Mouse (Mus musculus) brain, embryonic 14.5 days (tissue): ENCODE data around the gene Fan1. TPM values are rescaled to one million over a fixed set of nuclear protein-coding genes. Genes with fewer than 3 reads are reported as not detected.

Experiments
- DNase-seq: peaks from one replicate; pipeline ENCODE4 v3.0.0-alpha.2; 2011; ENCODE audit warnings: low read depth
- CTCF ChIP-seq: fragments of 200-500 bp; IDR thresholded peaks from 2 replicates; pipeline ENCODE4 v1.5.1; 2012; ENCODE audit warnings: inconsistent platforms, mild to moderate bottlenecking, moderate library complexity, borderline replicate concordance; ENCODE audit not compliant: insufficient read depth, insufficient read length; ENCODE audit errors: extremely low read depth
- POLR2A ChIP-seq: fragments of 200-500 bp; IDR thresholded peaks from 2 replicates; pipeline ENCODE4 v1.6.1; 2012; ENCODE audit warnings: mild to moderate bottlenecking, inconsistent platforms, borderline replicate concordance; ENCODE audit not compliant: poor library complexity, insufficient read depth, insufficient read length, severe bottlenecking; ENCODE audit errors: extremely low read depth
- polyA plus RNA-seq: library from polyadenylated mRNA; depleted of rRNA; stranded (reverse); fragments of >200 nt; gene quantifications from 2 replicates; pipeline ENCODE4 v1.2.3, GENCODE M21; 2012

Fan1 gene
- polyA plus RNA-seq, 1 experiment: 4.5 TPM

DNA sequence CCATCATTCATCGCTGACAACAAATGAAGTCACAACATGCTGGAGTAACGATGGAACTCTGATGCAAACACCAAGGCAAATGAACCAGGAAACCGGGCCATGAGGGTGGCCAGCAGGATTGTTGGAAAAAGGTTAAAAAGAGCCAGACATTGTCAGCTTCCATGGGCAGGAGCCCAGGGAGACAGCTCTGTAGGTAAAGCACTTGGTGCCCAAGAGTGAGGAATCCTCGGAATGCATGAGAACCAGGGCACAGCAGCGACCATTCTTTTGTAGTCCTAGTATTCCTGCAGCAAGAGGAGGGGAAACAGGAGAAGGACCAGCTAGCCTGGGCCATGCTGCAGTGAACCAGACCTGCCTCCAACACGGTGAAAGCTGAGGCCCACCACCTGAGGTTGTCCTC lies 15.2 kb downstream of the Fan1 start:
- DNase-seq: no peak
- TF ChIP-seq CTCF (no peak), POLR2A (no peak)

DNA sequence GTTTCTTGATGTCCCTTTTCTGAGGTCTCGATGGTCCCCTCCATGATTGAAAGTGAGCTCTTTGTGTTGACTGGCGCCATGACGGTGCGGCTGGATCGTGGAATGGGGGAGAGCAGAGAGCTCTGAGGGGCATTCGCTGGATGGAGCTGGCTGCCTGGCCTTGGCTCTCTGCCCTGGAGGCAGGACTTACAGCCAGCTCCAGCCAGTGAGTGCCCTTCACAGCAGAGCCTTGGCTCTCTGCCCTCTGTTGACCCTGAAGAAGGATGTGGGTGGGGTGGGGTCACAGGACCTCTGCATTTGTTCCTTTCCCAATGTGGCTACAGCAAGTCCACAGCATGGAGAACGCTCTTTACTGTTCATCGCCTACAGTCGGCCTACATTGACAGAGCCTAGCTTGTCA lies 16.5 kb downstream of the Fan1 start:
- DNase-seq: peak; percentile 34
- no peak for TF ChIP-seq CTCF
- TF ChIP-seq POLR2A: no peak

DNA sequence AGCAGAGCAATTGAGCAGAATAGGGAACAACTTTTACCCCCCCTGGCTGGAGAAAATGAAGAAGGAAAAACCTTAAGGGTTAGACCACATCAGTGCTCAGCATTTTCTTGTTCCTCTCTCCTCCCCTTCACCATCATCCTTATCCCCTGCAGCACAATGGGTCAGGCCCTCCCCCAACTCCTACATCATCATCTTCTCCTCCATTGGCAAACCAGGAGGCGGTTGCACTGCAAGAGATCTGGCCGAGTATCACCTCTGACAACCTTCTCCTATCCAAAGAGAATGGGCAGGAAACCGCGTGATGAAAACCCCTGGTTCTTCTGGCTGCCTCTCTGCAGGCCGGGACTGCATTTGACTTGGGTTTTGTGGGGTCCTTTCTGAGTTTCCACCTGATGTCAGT lies 17.2 kb downstream of the Fan1 start:
- TF ChIP-seq CTCF (no peak), POLR2A (no peak)
- no peak for DNase-seq

DNA sequence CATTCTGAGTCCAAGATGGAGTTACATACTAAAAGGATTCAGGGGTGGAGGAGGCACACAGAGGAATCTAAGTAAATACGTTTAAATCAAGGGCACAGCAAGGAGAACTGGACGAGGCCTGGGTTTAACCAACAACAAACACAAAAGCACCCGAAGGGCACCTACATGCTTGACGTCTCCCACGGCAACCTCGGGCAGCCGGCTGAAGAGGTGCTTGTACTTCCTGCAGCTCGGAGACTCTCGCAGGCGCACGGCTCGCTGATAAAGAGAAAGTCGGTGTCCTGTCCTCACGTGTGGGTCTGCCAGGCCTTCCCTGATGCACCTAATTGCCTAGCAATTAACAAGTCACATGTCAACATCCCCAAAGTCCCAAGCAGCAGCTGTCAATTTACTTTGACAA lies 19.7 kb downstream of the Fan1 start:
- no peak for TF ChIP-seq POLR2A
- TF ChIP-seq CTCF: no peak
- DNase-seq: peak; percentile 36

DNA sequence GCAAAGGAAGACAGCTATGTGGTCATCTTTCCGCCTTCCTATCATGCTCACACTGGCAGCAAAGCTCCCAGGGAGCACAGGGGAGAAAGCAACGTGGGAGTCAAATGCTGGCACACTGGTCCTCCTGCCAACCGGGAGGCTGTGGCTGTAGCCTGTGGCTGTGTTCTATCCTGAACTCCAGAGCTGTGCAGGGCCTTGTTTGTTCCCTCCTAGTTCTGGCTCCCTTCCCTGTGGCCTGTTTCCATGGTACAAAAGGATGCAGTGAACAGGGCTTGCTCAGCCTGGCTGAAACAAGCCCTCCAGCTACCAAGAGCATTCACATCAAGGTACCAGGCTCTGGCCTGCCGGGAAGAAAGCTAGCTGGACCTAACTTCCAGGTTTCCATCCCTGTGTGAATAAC lies 22.8 kb downstream of the Fan1 start:
- no peak for TF ChIP-seq CTCF
- TF ChIP-seq POLR2A: no peak
- peak; percentile 89 for DNase-seq

DNA sequence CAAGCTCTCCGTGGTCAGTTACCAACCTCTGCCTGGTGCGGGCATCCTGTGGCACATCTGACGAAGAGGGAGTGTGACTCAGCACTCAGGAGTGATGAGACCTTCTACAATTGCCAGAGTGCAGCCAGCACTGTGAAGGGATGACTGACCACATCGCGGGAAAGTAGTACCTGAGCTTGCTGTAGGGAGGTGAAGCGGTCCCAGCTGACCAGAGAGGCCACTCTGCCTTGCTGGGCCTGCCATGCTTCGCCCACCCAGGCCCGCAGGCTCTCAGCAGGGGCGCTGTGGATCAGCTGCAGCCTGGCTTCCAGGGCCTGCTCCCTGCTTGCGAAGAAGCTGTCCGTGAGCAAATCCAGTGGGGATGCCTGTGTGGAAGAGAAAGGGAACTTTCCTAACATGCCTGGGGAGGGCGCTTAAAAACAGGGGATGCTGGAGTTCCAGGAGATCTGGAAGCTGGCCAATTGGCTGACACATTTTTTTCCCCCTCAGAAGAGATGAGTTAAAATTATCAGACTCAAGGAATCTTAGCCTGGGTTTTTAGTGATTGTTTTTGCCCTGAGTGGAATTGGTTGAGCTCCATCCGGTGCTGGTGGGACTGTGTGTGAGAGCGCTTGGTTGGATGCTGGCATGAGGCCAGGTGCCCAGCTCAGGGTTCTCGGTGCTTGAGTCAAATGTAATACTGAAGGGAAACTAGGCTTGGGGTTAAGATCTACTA lies 24.6 kb downstream of the Fan1 start:
- TF ChIP-seq POLR2A (no peak), CTCF (no peak)

DNA sequence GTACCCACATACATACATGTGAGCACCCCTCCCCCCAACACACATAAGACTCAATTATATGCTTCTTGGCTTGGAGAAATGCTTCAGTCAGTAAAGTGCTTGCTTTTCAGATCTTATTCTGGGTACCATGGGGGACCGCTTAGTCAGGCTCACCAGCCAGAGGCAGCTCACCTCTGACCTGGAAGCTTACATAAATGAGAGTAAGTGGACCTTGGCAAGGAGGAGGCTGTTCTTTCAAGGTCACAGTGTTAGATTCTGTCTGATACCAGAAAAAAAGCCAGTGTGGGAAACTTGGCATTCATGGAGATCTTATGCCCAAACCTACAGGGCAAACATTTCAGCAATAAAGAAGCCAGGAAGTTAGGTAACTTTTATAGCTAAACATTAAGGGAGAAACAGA lies 26.1 kb downstream of the Fan1 start:
- TF ChIP-seq CTCF: no peak
- no peak for TF ChIP-seq POLR2A
- no peak for DNase-seq

More for the DNA sequence above, 24.6 kb downstream of the Fan1 start:
- peak; percentile 63 for DNase-seq

DNA sequence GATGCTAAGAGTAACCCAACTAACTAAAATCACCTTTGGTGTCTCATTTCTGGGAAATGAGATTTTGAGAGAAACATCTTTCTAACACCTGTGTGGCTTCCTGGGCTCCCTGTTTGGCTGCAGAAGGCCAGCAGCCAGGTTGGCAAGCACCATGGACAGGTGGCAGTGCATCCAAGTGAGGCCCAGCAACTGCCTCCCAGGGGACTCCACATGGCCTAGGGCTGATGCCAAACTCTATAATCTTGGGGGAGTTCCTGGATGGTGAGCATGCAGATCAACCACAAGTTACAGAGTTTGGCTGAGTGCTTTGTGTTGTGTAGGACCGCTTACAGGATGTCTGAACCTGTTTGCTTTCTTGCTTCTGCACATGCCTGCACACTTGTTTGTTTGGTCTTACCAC lies 41.2 kb downstream of the Fan1 start:
- no peak for DNase-seq
- TF ChIP-seq POLR2A (no peak), CTCF (no peak)

DNA sequence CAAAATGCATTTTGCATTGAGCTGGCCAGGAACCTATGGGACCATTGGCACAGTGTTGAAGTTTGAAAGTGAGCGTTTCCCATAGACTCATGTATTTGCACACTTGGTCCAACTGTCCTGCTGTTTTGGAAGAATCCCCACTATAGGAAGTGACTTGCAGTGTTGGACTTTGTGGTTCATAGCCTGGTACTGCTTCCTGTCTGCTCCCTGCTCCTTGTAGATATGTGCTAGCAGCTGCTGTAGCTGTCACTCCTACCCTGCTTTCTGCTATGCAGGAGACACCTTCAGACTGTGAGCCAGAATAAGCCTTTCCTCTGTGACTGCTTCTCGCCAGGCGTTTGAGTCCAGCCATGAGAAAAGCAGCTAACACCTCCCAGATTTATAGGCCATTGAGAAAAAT lies 42.6 kb downstream of the Fan1 start:
- no peak for TF ChIP-seq POLR2A
- TF ChIP-seq CTCF: no peak
- DNase-seq: no peak

DNA sequence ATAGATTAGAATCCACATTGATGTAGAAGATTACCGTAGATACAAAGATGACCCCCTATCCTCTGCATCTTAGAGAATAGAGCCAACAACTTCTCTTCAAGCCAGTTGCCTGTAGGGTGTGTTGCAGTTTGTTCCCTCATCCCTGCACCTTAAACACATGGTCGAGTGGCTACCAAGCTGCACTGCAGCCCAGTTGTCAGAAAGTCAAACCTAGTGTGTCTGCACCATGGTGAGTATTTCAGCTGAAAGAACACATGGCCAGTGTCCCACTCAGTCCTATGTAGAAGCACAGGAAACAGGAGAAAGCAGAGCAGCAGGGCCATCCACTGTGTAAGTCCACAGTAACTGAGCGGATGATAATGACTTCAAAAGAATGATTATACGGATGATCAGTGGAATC lies 46.4 kb downstream of the Fan1 start:
- no peak for DNase-seq
- TF ChIP-seq CTCF (no peak), POLR2A (no peak)

DNA sequence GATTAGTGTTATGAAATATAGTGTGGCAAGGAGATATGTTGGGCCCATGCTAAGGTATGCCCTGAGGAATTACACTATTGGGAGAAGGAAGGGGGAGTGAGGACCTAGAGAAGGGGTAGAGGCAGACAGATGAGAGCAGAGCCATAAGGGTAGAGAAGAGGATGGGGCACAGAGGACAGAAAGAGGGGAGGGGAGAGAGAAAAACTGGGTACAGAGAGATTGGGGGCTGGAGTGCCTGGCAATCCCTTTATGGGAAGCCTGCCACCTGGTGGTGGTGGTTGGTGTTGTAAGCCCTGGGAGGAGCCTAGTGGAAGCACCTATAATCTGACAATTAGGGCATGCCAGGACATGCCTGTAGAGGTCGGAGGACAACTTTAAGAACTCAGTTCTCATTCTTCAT lies 47.0 kb downstream of the Fan1 start:
- DNase-seq: peak; percentile 74
- TF ChIP-seq CTCF: peak; percentile 82
- TF ChIP-seq POLR2A: no peak

DNA sequence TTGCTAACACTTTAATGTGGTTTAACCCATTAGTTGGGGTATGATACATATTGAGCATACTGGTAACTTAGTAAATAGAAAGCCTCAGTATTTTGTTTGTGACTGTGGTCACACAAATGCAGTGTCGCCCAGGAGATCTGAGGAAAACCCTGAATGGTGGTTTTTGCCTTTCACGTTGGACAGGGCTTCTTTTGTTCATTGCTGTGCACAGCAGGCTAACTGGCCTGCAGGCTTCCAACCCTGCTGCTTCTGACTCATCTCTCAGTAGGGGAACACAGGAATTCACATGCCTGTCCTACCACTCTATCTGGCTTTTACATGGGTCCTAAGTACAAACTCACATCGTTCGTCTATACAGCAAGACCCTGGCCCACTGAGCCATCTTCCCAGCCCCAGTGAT lies 52.2 kb downstream of the Fan1 start:
- DNase-seq: no peak
- TF ChIP-seq CTCF (no peak), POLR2A (no peak)
